Mouse (Mus musculus): ENCODE results near the gene Timm13.

DNA sequence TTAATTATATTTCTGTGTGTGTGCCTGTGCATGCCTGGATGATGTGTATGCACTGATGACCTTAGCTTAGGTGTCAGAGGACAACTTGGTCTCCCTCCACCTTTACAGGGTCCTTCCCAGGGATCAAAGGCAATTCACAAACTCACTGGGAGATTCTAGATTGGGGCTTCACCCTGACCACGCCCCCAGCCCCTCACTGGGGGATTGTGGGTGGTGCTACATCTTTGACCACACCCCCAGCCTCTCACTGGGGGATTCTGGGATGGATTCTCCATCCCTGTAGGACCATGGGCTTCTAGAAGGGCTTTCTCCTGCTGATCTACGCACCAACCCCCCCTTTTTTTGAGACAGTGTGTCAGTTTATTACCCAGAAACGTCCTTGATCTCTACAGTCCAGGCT, 24.7 kb upstream of the Timm13 start:
- TF ChIP-seq CTCF (IDR thresholded peaks at IDR 0.05; ENCODE audit: borderline replicate concordance, control insufficient read depth, extremely low read depth, insufficient read depth, low read length, poor library complexity) (no peak), POLR2A (IDR thresholded peaks at IDR 0.05; ENCODE audit: control insufficient read depth, extremely low read depth, insufficient read depth, low read length, poor library complexity) (no peak)
